Mouse (Mus musculus) mouse trophoblast stem cell (cell line): ENCODE measurements around the gene Olfr138.

Experiments used
- in situ Hi-C, 2 experiments: fragments of 300-500 bp; cut with MseI, MboI; formaldehyde crosslinking; loops; 2 replicates in 1 of 2; 3 replicates in 1 of 2; pipeline ENCODE4 v1.15.1; 2025

Olfr138 gene

DNA sequence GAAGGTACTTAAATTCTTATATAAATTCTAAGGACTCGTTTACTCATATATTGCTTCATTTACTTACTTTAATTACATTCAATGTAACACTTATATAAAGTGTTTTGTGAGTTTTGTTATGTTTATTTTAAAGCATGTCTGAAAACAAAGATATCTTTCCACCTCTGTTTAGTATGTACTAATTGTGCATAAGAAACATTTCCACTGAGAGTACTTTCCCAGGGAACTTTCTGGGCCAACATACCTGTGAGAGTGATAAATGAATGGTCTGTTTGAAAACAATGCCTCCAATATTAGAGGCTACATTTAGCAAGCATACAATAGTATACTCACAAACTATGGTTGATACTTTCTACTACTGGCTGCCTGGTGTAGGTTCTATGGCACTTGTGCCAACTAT is at the start of gene Olfr138:
Gene Olfr138 (plus strand): TSS at position 301 of the 400 bp plus-strand sequence.
- in situ Hi-C loops, result no loop called here

- in situ Hi-C loops, result no loop called here
Observed at GRCm38 (mm10) chr17:38307470-38307869, 46.6 kb downstream of the Olfr138 start, which contains the start of gene Olfr137. Olfr137 (minus strand) TSS chr17:38307570.
